Mouse (Mus musculus): ENCODE data around the gene Masp1.

GRCm38 (mm10) chr16:23482846-23483245 is 37.8 kb downstream of the Masp1 start:
- no peak for TF ChIP-seq CTCF (IDR thresholded peaks at IDR 0.05; ENCODE audit: low read depth)
- no peak for TF ChIP-seq EP300 (IDR thresholded peaks at IDR 0.05; ENCODE audit: low read depth)

Data from heart, postnatal 0 days (tissue).